In the genomic region with DNA sequence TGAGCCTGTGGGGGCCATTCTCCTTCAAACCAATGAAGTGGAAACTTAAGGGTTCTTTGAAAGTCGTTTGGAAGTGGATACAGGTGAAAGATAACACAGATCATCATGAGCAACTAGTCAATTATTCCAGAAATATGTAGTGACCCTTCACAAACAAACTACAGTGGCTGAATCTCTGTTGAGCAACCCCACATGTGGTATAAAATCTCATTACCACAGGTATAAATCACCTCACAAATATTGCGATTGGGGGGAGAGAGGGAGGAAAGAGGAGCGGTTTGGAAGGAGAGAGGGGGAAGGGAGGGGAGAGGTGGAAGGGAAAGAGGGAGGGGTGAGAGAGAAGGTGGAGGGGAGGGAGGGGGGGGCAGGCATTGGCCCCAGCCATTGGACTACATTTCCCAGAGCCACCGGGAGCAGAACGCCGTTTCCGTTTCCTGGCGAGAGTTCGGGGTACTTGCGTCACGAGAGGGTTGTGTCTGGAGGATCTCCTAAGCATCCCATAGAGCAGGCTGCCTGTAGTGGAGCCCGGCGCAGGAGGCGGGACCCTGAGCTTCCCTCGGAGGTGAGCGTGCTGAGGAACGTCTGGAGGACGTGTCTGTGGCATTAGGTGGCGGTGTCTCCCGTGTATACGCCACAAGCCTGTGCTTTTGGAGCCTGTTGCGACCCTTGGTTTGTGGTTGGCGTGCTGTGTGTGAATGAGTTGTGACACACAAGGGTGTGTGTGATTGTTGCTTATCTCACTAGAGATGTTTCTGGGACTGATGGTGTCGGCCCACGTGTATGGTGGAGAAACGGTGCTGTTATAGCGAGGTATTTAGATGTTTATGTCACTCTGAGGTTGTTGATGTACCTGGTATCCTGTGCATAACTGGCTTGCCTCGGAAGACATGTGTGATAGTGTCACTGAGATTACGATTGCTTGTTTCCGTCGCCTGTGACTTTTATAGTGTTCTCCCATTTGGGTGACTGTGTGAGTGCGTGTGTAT, we compare ENCODE assay signal across 8 mouse cellular contexts. TPM values are rescaled to one million over a fixed set of nuclear protein-coding genes. Genes with fewer than 3 reads are reported as not detected.
A peak's percentile ranks its signal among the peaks of the same experiment; 100 is the strongest.
DNase-seq lines count a peak whose midpoint lies in the region; ATAC-seq lines count a peak whose summit lies in the region.

A gene (plus strand): TSS at position 448 of the 986 bp plus-strand sequence.

- no peaks in the 10 kb centered on the region for H3K27me3 ChIP-seq in embryonic facial prominence, embryonic 15.5 days
- no peaks in the 10 kb centered on the region for H3K27me3 ChIP-seq in heart, embryonic 10.5 days (ENCODE audit: insufficient read depth, poor library complexity, severe bottlenecking)
- no peaks in the 10 kb centered on the region for H3K27me3 ChIP-seq in kidney, embryonic 15.5 days

- peak within 1 kb of the TSS; percentile 75 for H3K4me2 ChIP-seq in embryonic facial prominence, embryonic 15.5 days (replicated peaks)
- H3K4me2 ChIP-seq in kidney, embryonic 15.5 days, result peak within 1 kb of the TSS; percentile 65

- peak within 1 kb of the TSS; percentile 64 for H3K9ac ChIP-seq in embryonic facial prominence, embryonic 15.5 days
- peak within 1 kb of the TSS; percentile 43 for H3K9ac ChIP-seq in kidney, embryonic 15.5 days

- WGBS in embryonic facial prominence, embryonic 15.5 days, result 5% methylated on average over 32 of the region's 32 CpGs
- 6% methylated on average over 32 of the region's 32 CpGs for WGBS in heart, embryonic 10.5 days
- WGBS in kidney, embryonic 15.5 days, result 5% methylated on average over 32 of the region's 32 CpGs

- peak; percentile 93 for DNase-seq in 416B (ENCODE audit: low read depth)
- peak; percentile 41 to 68 for DNase-seq in adrenal gland, postnatal 4 days (ENCODE audit: low spot score in 2 of 2)
- DNase-seq in heart, embryonic 10.5 days (ENCODE audit: low spot score), result peak; percentile 97
- peak; percentile 82 for DNase-seq in liver
- DNase-seq in spleen, postnatal 4 days (ENCODE audit: low spot score in 2 of 2), result peak; percentile 74 to 78

- H3K9me3 ChIP-seq in embryonic facial prominence, embryonic 15.5 days (replicated peaks), result no peaks in the 10 kb centered on the region
- no peaks in the 10 kb centered on the region; the same call in 1 of the 2 replicates for H3K9me3 ChIP-seq in heart, embryonic 10.5 days
- no peaks in the 10 kb centered on the region for H3K9me3 ChIP-seq in kidney, embryonic 15.5 days (replicated peaks)

- peaks cover 6% of the 10 kb centered on the region; the same call in 1 of the 2 replicates for H3K4me1 ChIP-seq in embryonic facial prominence, embryonic 15.5 days
- no peaks in the 10 kb centered on the region for H3K4me1 ChIP-seq in heart, embryonic 10.5 days
- H3K4me1 ChIP-seq in kidney, embryonic 15.5 days, result peaks cover 7% of the 10 kb centered on the region

- peak within 1 kb of the TSS; percentile 17; the same call in 1 of the 2 replicates for H3K27ac ChIP-seq in embryonic facial prominence, embryonic 15.5 days (replicated peaks)
- H3K27ac ChIP-seq in heart, embryonic 10.5 days, result peak within 1 kb of the TSS; percentile 80; the same call in 1 of the 2 replicates
- no peak within 1 kb of the TSS for H3K27ac ChIP-seq in kidney, embryonic 15.5 days

- no peaks in the 10 kb centered on the region for H3K36me3 ChIP-seq in embryonic facial prominence, embryonic 15.5 days
- peaks cover 5% of the 10 kb centered on the region for H3K36me3 ChIP-seq in heart, embryonic 10.5 days
- peaks cover 6% of the 10 kb centered on the region for H3K36me3 ChIP-seq in kidney, embryonic 15.5 days

- peak; percentile 95 for ATAC-seq in embryonic facial prominence, embryonic 15.5 days (ENCODE audit: insufficient number of reproducible peaks, low FRiP score, low TSS enrichment, low read depth)
- peak; percentile 98 for ATAC-seq in kidney, embryonic 15.5 days (replicated peaks; ENCODE audit: low FRiP score)
- ATAC-seq in monocyte, adult 5-6 weeks (replicated peaks; ENCODE audit: insufficient number of reproducible peaks, low FRiP score, low TSS enrichment, poor library complexity, severe bottlenecking), result peak; percentile 99

- peak within 1 kb of the TSS; percentile 67 for H3K4me3 ChIP-seq in embryonic facial prominence, embryonic 15.5 days (replicated peaks)
- peak within 1 kb of the TSS; percentile 69 for H3K4me3 ChIP-seq in heart, embryonic 10.5 days
- H3K4me3 ChIP-seq in kidney, embryonic 15.5 days (replicated peaks), result peak within 1 kb of the TSS; percentile 59

RNA-seq across cellular contexts. Expression of the gene that starts here (rescaled TPM):
- 1 to 10 TPM; 5.2 to 5.4 TPM for total RNA-seq in adrenal gland, postnatal 4 days (2021)
- 6.4 and 6.5 TPM in 2 replicates for polyA plus RNA-seq in embryonic facial prominence, embryonic 15.5 days (2015; fragmentation: Nextera tagmentation; extraction: Ambion mirVana)
- polyA plus RNA-seq in heart, embryonic 10.5 days (2016; fragmentation: Nextera tagmentation; extraction: Ambion mirVana), result 3.7 and 6.3 TPM in 2 replicates
- 7.5 and 7.8 TPM in 2 replicates for polyA plus RNA-seq in kidney, embryonic 15.5 days (2015; fragmentation: Nextera tagmentation; extraction: Ambion mirVana)
- 1.8 to 7.7 TPM (median 4.7 TPM) in 3 replicates for total RNA-seq in monocyte, adult 5-6 weeks (2017)
